Mouse (Mus musculus) spleen, adult 2 months (tissue): ENCODE measurements around the gene Ppm1j. TPM values are rescaled to one million over a fixed set of nuclear protein-coding genes. Genes with fewer than 3 reads are reported as not detected.

Experiments
- DNase-seq, 2 experiments: peaks; one replicate each; pipeline versions ENCODE4 v3.0.0 to v3.0.0-alpha.2; 2012 to 2021; ENCODE audit warnings: low spot score in 2 of 2, low read depth in 1 of 2
- H3K27ac ChIP-seq: fragments of 200-500 bp; 2 replicates; pipeline ENCODE4 v1.5.1; 2012; ENCODE audit warnings: low read length, inconsistent platforms; ENCODE audit not compliant: insufficient read depth
- H3K27me3 ChIP-seq: fragments of 200-500 bp; 2 replicates; pipeline ENCODE4 v1.6.1; 2012; ENCODE audit warnings: mild to moderate bottlenecking, moderate library complexity, low read length, inconsistent platforms; ENCODE audit not compliant: control insufficient read depth, insufficient read depth
- H3K36me3 ChIP-seq: fragments of 200-500 bp; 2 replicates; pipeline ENCODE4 v1.6.1; 2012; ENCODE audit warnings: mild to moderate bottlenecking, low read length, inconsistent platforms; ENCODE audit not compliant: control insufficient read depth, insufficient read depth
- H3K4me1 ChIP-seq: fragments of 200-500 bp; 2 replicates; pipeline ENCODE4 v1.6.1; 2011; ENCODE audit warnings: inconsistent platforms; ENCODE audit not compliant: control insufficient read depth, insufficient read depth, insufficient read length
- H3K4me3 ChIP-seq: fragments of 200-500 bp; 2 replicates; pipeline ENCODE4 v1.5.1; 2011; ENCODE audit warnings: mild to moderate bottlenecking, inconsistent platforms; ENCODE audit not compliant: insufficient read depth, insufficient read length; ENCODE audit errors: extremely low read depth
- CTCF ChIP-seq: fragments of 200-500 bp; IDR thresholded peaks from 2 replicates; pipeline ENCODE4 v1.5.1; 2011; ENCODE audit warnings: mild to moderate bottlenecking, inconsistent platforms; ENCODE audit not compliant: insufficient read depth, insufficient read length, insufficient replicate concordance; ENCODE audit errors: extremely low read depth
- POLR2A ChIP-seq: fragments of 200-500 bp; IDR thresholded peaks from 2 replicates; pipeline ENCODE4 v1.6.1; 2011; ENCODE audit warnings: low read depth, low read length, inconsistent platforms
- whole genome bisulfite sequencing: fragments of 180-500 bp; shearing (Covaris S2); methylation state at CpG from one replicate; pipeline ENCODE4 v1.1.7; 2018; 5-methylcytosine and 5-hydroxymethylcytosine counted together
- polyA plus RNA-seq: library from polyadenylated mRNA; depleted of rRNA; stranded (reverse); fragments of >200 nt; gene quantifications from 2 replicates; pipeline ENCODE4 v1.2.3, GENCODE M21; 2012

The Ppm1j gene
- polyA plus RNA-seq, 1 experiment, result 13.1 TPM

GRCm38 (mm10) chr3:104789822-104790221 is 9.0 kb downstream of the Ppm1j start:
- 78% methylated on average over 13 of the region's 13 CpGs for whole genome bisulfite sequencing
- DNase-seq, result no peak
- Histone ChIP-seq H3K27ac (no peak overlapping the region), H3K36me3 (peaks cover 3% of the 10 kb centered on the region; the same call in 1 of the 2 replicates), H3K4me1 (peaks cover 5% of the 10 kb centered on the region; the same call in 1 of the 2 replicates), H3K27me3 (0 out of 2 replicates have a peak, but pooled peaks cover 2% of the 10 kb centered on the region), H3K4me3 (no peak overlapping the region)
- TF ChIP-seq POLR2A (no peak), CTCF (no peak)

GRCm38 (mm10) chr3:104790401-104790937 is 9.6 kb downstream of the Ppm1j start:
- peaks cover 5% of the 10 kb centered on the region; the same call in 1 of the 2 replicates for H3K4me1 ChIP-seq
- no peak overlapping the region for H3K4me3 ChIP-seq
- WGBS, result 69% methylated on average over 6 of the region's 6 CpGs
- H3K36me3 ChIP-seq, result peaks cover 4% of the 10 kb centered on the region
- DNase-seq, result no peak
- 0 out of 2 replicates have a peak, but pooled peaks cover 2% of the 10 kb centered on the region for H3K27me3 ChIP-seq
- H3K27ac ChIP-seq, result no peak overlapping the region
- TF ChIP-seq POLR2A (no peak), CTCF (no peak)

DNA sequence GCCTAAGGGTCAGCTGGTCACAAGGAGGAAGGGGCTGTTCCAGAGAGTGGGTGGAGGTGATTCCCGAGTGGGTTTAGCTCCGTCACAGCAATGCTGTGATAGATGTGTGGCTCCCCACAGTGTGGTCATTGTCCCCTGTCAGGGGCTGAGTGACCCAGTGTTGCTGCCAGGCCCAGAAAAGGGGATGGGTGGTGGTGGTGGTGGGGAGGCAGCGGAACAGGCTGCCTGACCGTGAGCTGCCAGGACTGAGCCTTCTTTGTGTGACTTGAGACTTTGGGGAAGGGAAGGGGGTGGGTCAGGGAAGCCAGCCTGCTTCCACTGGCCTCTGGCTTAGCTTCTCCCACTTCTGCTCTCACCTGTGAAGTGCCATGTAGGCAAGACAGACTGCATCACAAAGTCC is 10.2 kb downstream of the Ppm1j start:
- H3K4me3 ChIP-seq, result no peak overlapping the region
- peaks cover 5% of the 10 kb centered on the region; the same call in 1 of the 2 replicates for H3K4me1 ChIP-seq
- H3K27me3 ChIP-seq, result 0 out of 2 replicates have a peak, but pooled peaks cover 2% of the 10 kb centered on the region
- WGBS, result 87% methylated on average over 4 of the region's 4 CpGs
- TF ChIP-seq CTCF (no peak), POLR2A (no peak)
- peaks cover 5% of the 10 kb centered on the region for H3K36me3 ChIP-seq
- no peak for DNase-seq
- no peak overlapping the region for H3K27ac ChIP-seq

DNA sequence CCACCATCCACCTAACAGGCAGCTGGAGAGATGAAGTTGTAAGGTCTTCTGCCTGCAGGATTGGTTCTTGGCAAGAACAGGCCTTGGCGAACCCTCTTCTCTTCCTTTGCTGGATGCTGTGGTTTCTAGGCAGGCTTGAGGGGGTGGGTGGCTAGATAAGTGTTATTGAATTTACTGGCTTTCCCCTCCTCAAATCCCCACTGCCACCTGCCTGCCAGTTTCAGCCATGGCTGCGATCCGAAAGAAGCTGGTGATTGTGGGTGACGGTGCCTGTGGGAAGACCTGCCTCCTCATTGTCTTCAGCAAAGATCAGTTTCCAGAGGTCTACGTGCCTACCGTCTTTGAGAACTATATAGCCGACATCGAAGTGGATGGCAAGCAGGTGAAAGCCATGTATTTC is 10.8 kb downstream of the Ppm1j start:
- H3K4me3 ChIP-seq, result no peak overlapping the region
- H3K27ac ChIP-seq, result no peak overlapping the region
- peaks cover 7% of the 10 kb centered on the region; the same call in 1 of the 2 replicates for H3K4me1 ChIP-seq
- peaks cover 5% of the 10 kb centered on the region for H3K36me3 ChIP-seq
- no peak for TF ChIP-seq POLR2A
- no peak for TF ChIP-seq CTCF
- WGBS, result 95% methylated on average over 8 of the region's 8 CpGs
- 0 out of 2 replicates have a peak, but pooled peaks cover 2% of the 10 kb centered on the region for H3K27me3 ChIP-seq
- no peak for DNase-seq

DNA sequence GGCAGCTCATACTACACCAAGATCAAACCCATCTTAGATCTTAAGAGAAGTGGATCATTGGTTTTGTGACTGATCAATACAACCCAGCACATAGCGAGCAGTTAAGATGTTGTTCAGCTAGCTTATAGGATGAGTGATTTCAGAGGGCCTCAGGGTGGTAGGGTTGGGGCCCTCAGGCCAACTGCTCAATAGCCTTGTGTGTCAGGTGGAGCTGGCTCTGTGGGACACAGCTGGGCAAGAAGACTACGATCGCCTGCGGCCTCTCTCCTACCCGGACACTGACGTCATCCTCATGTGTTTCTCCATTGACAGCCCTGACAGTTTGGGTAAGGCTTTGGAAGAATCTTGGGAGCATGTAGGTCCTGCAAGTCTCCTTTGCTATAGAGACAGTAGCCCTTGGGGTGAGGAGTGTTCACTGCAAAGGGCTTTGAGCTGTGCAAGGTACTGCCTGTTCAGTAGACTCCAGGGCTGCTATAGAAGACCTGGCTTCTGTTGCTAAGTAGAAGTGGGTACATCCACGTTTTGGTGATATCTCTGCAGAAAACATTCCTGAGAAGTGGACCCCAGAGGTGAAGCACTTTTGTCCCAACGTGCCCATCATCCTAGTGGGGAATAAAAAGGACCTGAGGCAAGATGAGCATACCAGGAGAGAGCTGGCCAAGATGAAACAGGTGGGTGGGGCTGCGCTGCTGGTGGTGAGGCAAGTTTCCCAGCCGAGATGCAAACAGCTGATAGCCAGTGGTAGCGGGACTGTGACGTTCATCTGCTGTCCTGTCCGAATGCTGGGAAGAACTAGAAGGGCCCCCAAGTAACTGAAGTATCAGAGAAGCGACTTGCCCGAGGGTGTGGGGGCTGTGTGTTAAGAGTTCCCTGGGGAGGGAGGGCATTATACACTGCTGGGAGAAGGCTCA is 11.8 kb downstream of the Ppm1j start:
- Histone ChIP-seq H3K36me3 (peaks cover 5% of the 10 kb centered on the region), H3K27ac (no peak overlapping the region), H3K27me3 (0 out of 2 replicates have a peak, but pooled peaks cover 2% of the 10 kb centered on the region), H3K4me1 (peaks cover 8% of the 10 kb centered on the region; the same call in 1 of the 2 replicates), H3K4me3 (no peak overlapping the region)
- TF ChIP-seq CTCF (no peak), POLR2A (no peak)
- DNase-seq, result no peak
- WGBS, result 82% methylated on average over 15 of the region's 15 CpGs

DNA sequence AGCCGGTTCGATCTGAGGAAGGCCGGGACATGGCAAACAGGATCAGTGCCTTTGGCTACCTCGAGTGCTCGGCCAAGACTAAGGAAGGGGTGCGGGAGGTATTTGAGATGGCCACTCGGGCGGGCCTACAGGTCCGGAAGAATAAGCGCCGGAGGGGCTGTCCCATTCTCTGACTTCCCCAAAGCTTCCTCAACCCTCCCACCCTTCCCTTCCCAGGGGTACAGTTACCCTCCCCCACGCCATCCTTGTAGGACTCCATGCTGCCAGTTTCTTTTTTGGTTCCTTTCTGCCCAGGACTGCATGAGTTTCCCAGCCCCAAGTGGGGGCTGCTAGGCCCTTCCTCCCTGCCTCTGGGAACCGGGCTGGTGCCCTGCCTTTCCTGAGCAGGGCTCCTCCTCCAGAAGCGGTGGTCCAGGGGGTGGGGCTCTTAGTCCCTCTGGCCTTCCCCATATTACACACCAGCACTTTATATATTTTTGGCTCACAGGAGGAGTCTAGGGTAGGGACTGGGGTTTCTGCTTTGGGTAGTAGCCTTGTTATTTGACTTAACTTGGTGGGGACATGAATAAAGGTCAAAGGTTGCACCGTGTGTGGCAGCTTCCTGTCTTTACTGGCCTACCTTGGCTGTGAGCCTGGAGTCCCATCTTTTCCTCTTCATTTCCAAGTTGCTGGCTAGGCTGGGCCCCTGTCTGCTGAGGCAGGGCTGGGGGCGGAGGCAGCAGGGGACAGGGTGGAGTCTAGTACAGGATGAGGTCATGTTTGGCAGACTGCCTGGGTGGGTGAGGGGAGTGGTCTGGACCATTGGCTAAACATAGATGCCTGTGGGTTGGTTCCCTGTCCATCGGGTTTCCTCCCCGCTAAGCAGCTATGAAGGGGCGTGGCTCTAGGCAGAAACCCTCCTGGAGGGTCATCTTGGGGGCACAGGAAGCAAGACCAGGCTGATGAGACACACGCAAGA is 13.3 kb downstream of the Ppm1j start:
- TF ChIP-seq POLR2A (no peak), CTCF (no peak)
- no peaks in the 10 kb centered on the region for H3K27me3 ChIP-seq
- H3K27ac ChIP-seq, result no peak overlapping the region
- DNase-seq, result peak in 1 of 2 experiments; percentile 46
- H3K4me3 ChIP-seq, result no peak overlapping the region
- peaks cover 7% of the 10 kb centered on the region for H3K36me3 ChIP-seq
- 71% methylated on average over 20 of the region's 20 CpGs for WGBS
- peaks cover 5% of the 10 kb centered on the region; the same call in 1 of the 2 replicates for H3K4me1 ChIP-seq
